Mouse (Mus musculus): Measurements from ENCODE around the gene Cacna2d3. TPM values are rescaled to one million over a fixed set of nuclear protein-coding genes. Genes with fewer than 3 reads are reported as not detected.

Gene Cacna2d3
- polyA plus RNA-seq (2012; rRNA removed), result not detected in 2 replicates

GRCm38 (mm10) chr14:29721488-29722385 lies at the start of gene Cacna2d3:
Cacna2d3 (minus strand) TSS chr14:29721864.

GRCm38 (mm10) chr14:29017883-29018282 lies 703.8 kb downstream of the Cacna2d3 start, which contains the start of gene Lrtm1:
Lrtm1 (plus strand) TSS chr14:29018208.

Other genes starting within 250 kb of the Cacna2d3 start
- gene Selenok, start 246.4 kb upstream of the Cacna2d3 start, polyA plus RNA-seq (2012; rRNA removed), result 254 and 280 TPM in 2 replicates